Mouse (Mus musculus) thymus, postnatal 4 days (tissue): ENCODE data around the gene Noxa1.
A peak's percentile ranks its signal among the peaks of the same experiment; 100 is the strongest.

Experiments used
- DNase-seq: peaks from one replicate; pipeline ENCODE4 v3.0.0; 2021

The Noxa1 gene

DNA sequence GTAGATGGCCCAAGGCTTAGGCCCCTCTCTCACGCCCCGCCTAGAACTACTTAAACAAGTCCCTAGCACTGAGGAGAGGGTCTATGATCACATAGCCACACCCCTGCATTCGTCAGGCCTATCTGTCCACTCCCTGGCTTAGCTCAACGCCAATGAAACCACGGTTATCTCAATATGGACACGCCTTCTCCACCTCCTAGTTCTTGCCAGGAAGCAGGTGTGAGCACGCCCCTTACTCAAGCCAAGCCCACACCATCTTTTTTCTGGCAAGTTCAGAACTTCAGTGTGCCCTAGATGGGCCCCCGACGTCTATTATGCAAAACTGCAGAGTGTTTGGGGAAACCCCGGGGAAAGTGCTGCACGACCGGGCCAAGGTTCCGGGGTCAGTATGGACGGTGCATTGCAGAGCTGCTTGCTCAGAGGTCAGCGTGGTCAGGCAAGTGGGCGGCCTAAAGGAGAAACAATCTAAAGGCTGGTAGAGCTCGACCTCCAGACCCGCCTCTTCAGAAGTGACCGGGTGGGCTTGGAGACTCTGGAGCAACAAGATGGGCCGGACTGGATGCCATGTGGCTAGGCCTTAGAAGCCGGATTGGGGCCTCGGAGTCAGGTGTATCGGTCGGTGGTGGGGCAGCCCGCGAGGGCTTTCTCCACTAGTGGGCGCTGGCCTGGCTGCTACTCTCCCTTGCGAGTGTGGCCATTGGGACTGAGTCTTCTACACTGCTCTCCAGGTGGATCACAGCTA is at the start of gene Noxa1:
Noxa1 (minus strand) TSS at position 41 of the 742 bp plus-strand sequence.
- peak; percentile 13 for DNase-seq

GRCm38 (mm10) chr2:25141921-25142320 is 47.0 kb upstream of the Noxa1 start:
- DNase-seq, result no peak

DNA sequence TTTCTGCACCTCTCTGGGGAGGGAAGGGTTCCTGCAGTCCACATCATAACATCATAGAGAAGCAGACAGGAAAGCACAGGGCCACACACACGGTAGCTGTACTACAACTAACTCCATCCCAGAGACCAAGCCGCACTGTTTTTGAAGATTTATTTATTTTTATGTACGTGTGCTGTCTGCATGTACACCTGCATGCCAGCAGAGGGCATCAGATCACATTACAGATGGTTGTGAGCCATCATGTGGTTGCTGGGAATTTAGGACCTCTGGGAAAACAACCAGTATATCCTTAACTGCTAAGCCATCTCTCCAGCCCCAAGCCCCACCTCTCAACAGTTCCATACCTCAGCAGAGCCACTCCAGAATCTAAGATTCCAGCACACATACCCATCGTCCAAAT is 46.2 kb upstream of the Noxa1 start:
- no peak for DNase-seq

DNA sequence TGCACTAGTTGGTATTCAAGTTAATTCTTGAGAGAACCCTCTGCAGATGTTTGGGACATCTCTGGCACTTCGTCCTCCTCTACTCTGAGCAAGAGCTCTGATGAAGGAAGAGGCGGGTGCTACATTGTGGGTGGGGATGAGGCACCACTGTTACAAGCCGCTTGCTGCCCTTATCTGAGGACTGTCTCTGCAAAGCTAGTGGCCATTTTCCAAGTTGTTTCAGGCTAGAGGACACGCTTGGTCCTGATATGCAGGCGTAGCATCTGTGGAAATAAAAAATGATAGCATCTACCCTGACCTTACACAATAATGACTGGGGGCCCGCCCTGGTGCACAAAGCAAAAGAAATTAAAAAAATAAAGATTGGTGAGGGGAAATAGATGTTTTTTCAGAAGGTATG is 42.9 kb upstream of the Noxa1 start:
- DNase-seq, result no peak

GRCm38 (mm10) chr2:25131601-25132000 is 36.7 kb upstream of the Noxa1 start:
- DNase-seq, result no peak

GRCm38 (mm10) chr2:25128072-25128471 is 33.1 kb upstream of the Noxa1 start:
- DNase-seq, result no peak

DNA sequence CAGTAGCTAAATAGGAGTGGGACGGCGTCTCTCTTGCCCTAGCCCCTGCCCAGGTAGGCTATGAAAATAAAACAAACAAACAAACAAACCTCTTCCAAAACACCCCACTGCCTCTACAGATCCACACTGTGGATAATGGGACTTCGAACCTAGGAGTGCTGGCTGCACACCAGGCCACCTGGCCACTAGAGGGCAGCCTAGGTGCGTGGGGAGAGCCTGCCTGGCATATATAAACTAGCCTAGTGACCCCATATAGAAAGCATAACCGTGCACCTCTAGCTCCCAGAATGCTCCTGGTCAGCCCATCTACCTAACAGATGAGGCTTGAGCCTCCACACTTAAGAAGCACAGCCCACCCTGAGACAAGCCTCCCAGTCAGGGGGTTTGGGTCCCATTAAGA is 32.3 kb upstream of the Noxa1 start:
- DNase-seq, result peak; percentile 93

GRCm38 (mm10) chr2:25126011-25127010 is 31.4 kb upstream of the Noxa1 start:
- DNase-seq, result no peak

DNA sequence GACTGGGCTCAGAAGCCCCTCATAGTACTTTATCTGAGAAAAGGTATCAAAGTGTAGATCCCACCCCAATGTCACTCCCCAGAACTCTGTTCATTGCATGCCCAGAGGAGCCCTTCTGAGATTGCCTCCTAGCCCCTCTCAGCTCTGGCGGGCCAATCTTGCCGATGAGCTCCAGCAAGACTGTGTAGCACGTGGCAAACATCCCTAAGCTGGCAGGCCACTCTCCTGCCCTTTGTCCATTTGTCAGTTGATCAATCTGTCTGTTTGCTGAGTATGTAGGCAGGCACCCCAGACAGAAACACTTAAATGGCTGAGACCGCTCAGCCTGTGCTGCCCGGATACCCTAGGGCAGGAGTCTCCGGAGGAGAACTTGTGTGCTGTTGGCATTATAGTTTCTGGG is 30.2 kb upstream of the Noxa1 start:
- DNase-seq, result no peak

DNA sequence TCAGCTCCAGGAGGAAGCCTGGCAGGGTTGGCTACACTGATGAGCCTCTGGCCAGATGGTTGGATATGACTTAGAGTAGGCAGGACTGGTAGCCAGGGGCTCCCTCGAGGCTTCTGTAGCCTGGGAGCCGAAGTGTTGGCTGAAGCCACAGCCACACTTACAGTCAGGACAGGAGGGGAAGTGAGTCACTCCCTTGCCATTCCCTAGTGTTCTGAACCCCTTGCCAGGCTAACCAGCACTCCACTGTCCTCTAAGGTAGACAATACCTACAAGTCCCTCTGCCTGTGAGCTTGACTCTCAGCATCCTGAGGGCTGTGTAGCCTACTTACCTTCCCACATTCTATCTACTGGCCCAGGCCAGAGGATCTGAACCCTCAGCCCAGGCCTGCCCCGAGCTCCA is 29.5 kb upstream of the Noxa1 start:
- no peak for DNase-seq

DNA sequence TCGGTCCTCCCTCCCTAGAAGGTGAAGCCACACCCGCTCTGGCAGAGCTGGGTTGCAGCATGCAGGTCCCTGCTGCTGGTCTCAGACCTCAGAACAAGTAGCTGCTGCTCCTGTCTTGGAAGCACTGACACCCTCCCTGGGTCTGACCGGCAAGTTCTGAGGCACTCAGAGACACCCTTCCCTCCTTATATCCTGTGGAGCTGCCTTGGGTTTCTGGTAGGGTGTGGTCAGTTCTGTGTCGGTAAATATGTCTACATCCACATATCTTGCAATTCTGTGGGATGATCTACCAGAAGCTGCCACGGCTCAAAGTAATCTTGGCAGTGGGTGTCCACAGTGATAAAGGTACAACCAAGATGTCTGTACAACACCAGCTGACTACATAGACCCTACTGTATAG is 28.6 kb upstream of the Noxa1 start:
- no peak for DNase-seq

GRCm38 (mm10) chr2:25122666-25123065 is 27.7 kb upstream of the Noxa1 start:
- DNase-seq, result no peak

GRCm38 (mm10) chr2:25120963-25121362 is 26.0 kb upstream of the Noxa1 start:
- DNase-seq, result no peak

- DNase-seq, result no peak
These were observed 20.5 kb upstream of the Noxa1 start for GRCm38 (mm10) chr2:25115442-25115841.

DNA sequence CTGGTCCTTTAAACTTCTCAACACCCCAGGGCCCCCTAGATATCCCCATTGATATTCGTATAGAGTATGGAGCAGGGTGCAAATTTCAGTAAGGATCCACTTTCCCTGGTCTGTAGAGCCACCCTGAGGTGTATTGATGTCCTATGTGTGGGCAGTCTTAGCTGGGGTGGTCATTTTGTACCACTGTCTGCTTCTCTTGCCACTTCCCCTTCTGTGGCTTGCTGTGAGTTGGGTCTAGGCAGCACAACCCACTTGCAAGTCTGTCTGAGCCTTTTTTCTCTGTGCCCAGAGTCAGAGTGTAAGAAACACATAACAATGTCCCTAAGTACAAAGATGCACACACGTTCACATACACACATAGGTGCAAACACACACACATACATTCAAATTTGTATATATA is 19.4 kb upstream of the Noxa1 start:
- DNase-seq, result no peak

DNA sequence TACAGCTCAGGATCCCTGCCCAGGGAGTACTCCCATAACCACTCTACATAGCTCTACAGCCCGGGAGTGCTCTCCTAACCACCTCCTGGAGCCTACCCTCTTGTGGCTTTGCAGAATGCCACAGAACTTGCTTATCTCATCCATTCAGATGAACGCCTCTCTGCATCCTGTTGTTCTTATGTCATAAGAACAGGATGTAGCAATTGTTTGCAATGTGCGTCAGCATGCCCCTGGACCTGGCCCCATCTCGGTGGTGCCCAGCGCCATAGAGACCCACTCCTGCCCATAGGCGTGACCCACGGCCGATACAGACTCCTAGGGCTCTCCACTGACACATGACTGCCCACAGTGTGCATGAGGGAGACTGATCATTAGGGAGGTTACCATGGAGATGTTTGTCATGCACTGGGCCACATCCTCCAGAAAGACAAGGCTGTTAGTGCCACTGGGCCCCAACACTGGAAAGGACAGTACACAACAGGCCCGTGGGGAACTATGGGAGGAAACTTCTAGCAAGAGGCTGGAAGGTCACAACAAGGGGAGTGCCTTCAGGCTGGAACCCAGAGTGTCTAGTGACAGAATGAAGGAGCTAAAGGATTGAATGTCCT is 16.3 kb upstream of the Noxa1 start:
- DNase-seq, result peak; percentile 34

- DNase-seq, result no peak
These were observed 15.7 kb upstream of the Noxa1 start for GRCm38 (mm10) chr2:25110505-25111183.

DNA sequence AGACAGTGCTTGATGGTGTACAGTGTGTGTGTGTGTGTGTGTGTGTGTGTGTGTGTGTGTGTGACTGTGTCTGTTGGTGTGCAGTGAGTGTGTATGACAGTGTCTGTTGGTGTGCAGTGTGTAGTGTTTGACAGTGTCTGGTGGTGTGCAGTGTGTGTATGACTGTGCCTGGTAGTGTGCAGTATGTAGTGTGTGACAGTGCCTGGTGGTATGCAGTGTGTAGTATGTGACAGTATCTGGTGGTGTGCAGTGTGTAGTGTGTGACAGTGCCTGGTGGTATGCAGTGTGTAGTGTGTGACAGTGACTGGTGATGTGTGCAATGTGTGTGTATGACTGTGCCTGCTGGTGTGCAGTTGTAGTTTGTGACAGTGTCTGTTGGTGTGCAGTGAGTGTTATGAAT is 14.5 kb upstream of the Noxa1 start:
- DNase-seq, result no peak

DNA sequence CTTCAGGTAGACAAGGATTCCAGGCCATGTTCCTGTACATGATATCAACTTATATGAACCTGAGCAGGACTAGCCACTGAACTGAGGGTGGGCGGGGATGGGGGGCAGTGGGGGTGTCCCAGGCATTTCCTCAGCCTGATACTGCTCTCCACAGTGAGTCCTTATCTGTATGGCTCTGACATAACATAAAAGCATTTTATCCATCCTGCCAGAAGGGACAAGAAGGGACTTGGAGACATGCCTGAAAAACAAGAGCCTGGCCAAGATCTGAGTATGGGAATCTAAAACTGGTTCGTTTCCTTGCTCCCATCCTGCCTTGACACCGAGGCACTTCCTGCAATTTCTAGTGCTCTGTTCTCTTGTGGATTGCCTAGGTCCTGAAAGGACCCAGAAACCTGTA is 11.1 kb upstream of the Noxa1 start:
- no peak for DNase-seq

- no peak for DNase-seq
These were observed 9.2 kb upstream of the Noxa1 start for GRCm38 (mm10) chr2:25104122-25104521.

GRCm38 (mm10) chr2:25099703-25100102 is 4.8 kb upstream of the Noxa1 start:
- no peak for DNase-seq

GRCm38 (mm10) chr2:25098956-25099355 is 4.0 kb upstream of the Noxa1 start:
- peak; percentile 15 for DNase-seq
